Mouse (Mus musculus): ENCODE data around the gene Snx8.

GRCm38 (mm10) chr5:140402640-140403270 lies 13.7 kb upstream of the Snx8 start:
- TF ChIP-seq EP300 (IDR thresholded peaks at IDR 0.05; ENCODE audit: insufficient read depth, low read depth, low read length) (no peak), CTCF (IDR thresholded peaks at IDR 0.05; ENCODE audit: low read depth, low read length) (no peak), POLR2A (IDR thresholded peaks at IDR 0.05; ENCODE audit: insufficient read depth, low read length) (no peak)

Measured in ES-Bruce4 (cell line).